Comparison of ENCODE assay signal across 21 mouse cellular contexts in genomic region chr4:75315007-75315406, GRCm38 (mm10).
"Had no signal": no experiment of that assay in that cellular context is flagged by ENCODE, and none has a peak within 500 bp of the region (broad histone marks: within the 10 kb centered on the region; RNA-seq: fewer than 3 reads in every experiment).

No protein-coding gene starts in this region.

- DNase-seq: kidney, adult 11 months; kidney, postnatal 25 days; layer of hippocampus, postnatal 36 days; left cerebral cortex, postnatal 4 days; liver, postnatal 0 days; lung, embryonic 14.5 days; retina, postnatal 1 day; right cerebral cortex, postnatal 25 days; spleen, adult 18-20 months; thymus, postnatal 25 days had no signal

- H3K4me2 ChIP-seq: limb, embryonic 12.5 days; limb, embryonic 15.5 days; liver, embryonic 11.5 days; lung, embryonic 14.5 days; midbrain, embryonic 12.5 days; neural tube, embryonic 13.5 days; stomach, embryonic 15.5 days had no signal

- H3K36me3 ChIP-seq: limb, embryonic 12.5 days; limb, embryonic 15.5 days; midbrain, embryonic 12.5 days; neural tube, embryonic 13.5 days; stomach, embryonic 15.5 days had no signal

- H3K4me3 ChIP-seq: limb, embryonic 12.5 days; limb, embryonic 15.5 days; midbrain, embryonic 12.5 days; myocyte; neural tube, embryonic 13.5 days; stomach, embryonic 15.5 days had no signal

- H3K9ac ChIP-seq: limb, embryonic 12.5 days; limb, embryonic 15.5 days; liver, embryonic 14.5 days; liver, postnatal 0 days; lung, embryonic 14.5 days; midbrain, embryonic 12.5 days; neural tube, embryonic 13.5 days; stomach, embryonic 15.5 days had no signal

- H3K27me3 ChIP-seq: limb, embryonic 12.5 days; limb, embryonic 15.5 days; midbrain, embryonic 12.5 days; neural tube, embryonic 13.5 days; stomach, embryonic 15.5 days had no signal

- H3K9me3 ChIP-seq: limb, embryonic 12.5 days; limb, embryonic 15.5 days; midbrain, embryonic 12.5 days; neural tube, embryonic 13.5 days; stomach, embryonic 15.5 days had no signal

- ATAC-seq: liver, postnatal 0 days; lung, postnatal 0 days; midbrain, embryonic 16.5 days had no signal

- H3K27ac ChIP-seq: kidney, postnatal 0 days; limb, embryonic 12.5 days; limb, embryonic 15.5 days; liver, embryonic 14.5 days; midbrain, embryonic 12.5 days; neural tube, embryonic 13.5 days; stomach, embryonic 15.5 days had no signal

- H3K4me1 ChIP-seq: limb, embryonic 12.5 days; limb, embryonic 15.5 days; midbrain, embryonic 12.5 days; neural tube, embryonic 13.5 days; stomach, embryonic 15.5 days had no signal
